Mouse (Mus musculus) 3T3-L1 (cell line): Measurements from ENCODE around the gene Tmcc3.

Experiments
- DNase-seq: peaks from one replicate; pipeline ENCODE4 v3.0.0-alpha.2; 2015; ENCODE audit warnings: low read depth, low spot score

Gene Tmcc3

DNA sequence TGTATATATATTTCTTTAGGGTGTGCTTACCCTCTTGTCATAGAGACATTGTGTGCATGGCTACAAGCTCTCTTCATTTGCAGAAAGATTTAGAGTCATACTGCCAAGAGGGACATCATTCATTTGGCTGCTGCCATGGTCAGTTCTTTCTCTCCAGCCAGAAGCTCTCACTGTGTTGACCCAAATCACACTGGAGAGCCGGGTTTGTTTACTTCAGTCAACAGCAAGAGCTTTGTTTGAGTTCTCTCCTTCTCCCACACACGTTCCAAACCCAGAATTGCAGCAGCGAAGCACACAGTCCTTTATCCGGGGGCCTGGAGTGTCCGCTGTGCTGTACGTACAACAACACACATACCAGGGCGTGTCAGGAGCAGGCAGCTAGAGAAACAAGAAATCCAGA, 154.6 kb downstream of the Tmcc3 start:
- no peak for DNase-seq

DNA sequence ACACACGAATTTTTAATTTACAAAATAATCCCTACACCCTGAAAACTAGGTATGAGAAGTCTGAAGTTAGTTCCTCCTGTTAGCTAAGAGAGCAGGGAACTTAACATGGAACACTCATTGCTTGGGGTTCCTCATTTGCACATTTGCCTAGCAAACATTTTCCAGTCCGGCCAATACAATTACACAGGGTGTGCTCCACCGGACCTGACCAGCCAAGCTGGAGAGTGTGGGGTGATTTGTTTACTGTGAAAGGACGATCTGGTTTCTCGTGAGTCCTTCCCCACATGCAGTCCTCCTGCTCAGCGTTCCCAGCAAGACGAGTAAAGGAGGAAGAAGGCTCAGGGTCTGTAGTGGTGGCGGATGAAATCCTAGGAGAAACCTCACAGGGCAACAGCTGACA, 159.7 kb downstream of the Tmcc3 start:
- no peak for DNase-seq

GRCm38 (mm10) chr10:94473501-94473900, 161.8 kb downstream of the Tmcc3 start:
- DNase-seq: peak; percentile 66

DNA sequence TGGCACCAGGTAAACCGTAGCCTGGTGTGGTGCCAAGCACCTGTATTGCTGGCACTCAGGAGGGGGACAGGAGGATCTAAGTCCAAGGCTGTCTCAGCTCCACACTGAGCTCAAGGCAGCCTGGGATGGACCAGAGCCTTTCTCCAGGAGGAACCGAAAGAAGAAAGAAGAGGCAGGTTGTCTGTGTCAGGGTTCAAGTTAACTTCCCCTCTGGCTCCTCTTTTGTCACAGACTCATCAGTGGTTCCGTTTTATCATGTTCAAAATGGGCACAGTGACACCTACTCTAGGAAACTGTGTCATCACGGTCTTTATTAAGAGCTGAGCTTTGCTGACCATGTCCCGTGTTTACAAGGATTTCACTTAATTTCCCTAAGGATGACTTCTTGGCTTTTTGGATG, 162.4 kb downstream of the Tmcc3 start:
- DNase-seq: no peak

- DNase-seq: peak; percentile 36
Observed at GRCm38 (mm10) chr10:94477366-94478225, 165.8 kb downstream of the Tmcc3 start.

DNA sequence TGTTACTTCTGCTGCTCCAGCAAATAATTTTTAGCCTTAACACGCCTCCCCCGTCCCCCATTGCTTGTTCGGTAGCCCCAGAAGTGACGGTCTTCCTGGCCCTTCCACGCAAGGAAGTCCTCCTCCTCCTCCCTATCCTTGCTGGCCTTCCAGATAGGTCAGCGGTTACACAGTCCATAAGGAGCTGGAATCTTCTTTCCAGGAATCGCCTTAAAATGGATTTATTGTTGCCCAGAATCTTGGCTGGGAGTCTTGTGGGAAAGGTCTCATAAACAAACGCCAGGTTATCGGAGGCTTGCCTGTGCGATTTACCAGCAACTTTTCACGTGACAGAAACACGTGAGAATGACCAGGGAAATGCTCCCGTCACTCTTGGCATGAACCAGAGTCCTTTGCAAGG, 167.9 kb downstream of the Tmcc3 start:
- DNase-seq: no peak

DNA sequence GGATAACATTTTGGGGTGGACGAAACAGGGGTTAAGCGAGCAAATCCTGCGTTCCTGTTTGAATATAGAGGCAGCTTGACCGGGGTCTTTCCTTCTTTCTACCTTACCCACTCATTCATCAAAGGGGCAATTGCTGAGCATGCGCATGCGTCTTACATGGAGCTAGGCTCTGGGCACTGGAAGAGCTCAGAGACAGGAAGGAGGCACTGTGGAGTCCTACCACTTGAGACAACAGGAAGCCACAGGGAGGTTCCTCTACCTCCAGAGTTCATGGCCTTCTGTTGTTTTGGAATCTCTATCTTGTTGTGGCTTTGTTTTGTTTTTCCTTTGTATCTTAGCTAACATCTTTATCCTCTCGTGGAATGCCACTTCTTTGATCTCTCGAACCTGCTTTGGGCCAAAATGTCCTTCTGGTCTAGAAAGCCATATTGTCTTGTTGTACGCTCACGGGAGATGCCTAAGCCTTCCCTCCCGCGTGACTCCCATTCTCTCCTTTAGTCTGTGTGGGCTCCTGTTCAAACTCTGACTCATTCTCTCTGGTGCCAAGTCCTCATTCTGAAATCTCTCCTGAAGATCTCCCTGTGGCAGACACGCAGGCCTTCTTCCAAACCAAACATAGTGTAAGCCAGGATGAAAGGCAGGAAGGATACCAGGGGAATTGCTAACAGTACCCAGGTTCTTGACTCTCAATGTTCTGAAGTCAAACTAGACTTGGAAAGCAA, 168.8 kb downstream of the Tmcc3 start:
- peak; percentile 99 for DNase-seq

DNA sequence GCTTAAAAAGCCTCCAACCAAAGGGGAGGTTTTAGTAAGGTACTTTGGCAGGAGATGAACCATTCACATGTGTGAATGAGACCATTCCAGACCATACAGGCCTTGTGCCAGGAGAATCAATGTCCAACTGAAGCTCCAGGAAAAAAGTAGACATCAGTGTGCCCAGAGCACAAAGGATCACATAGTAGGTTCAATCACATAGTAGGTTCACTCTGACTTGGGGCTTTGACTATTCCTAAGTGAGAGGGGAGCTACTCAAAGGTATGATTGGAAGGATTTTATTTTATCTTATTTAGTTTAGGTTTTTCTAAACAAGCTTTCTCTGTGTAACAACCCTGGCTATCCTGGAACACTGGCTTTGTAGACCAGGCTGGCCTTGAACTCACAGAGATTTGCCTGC, 169.9 kb downstream of the Tmcc3 start:
- no peak for DNase-seq

DNA sequence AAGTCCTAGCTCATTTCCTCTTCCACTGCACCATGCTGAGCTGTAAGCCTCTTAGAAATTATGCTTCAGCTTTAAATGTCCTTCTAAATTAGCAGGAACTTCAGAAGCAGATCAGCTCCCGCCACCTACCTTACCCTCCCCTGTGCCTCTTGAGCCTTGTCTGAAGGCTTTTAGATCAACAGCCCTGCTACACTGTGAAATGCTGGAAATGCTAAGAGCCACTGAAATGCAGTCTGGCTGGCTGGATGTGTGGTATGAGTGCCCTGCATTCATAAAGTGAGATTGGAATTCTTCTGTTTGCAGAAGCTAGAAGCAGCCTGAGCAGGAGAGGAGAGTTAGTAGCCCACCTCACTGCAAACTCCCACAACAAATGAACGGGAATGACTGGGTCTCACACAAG, 174.4 kb downstream of the Tmcc3 start:
- no peak for DNase-seq

GRCm38 (mm10) chr10:94489509-94489908, 177.8 kb downstream of the Tmcc3 start:
- DNase-seq: peak; percentile 30

DNA sequence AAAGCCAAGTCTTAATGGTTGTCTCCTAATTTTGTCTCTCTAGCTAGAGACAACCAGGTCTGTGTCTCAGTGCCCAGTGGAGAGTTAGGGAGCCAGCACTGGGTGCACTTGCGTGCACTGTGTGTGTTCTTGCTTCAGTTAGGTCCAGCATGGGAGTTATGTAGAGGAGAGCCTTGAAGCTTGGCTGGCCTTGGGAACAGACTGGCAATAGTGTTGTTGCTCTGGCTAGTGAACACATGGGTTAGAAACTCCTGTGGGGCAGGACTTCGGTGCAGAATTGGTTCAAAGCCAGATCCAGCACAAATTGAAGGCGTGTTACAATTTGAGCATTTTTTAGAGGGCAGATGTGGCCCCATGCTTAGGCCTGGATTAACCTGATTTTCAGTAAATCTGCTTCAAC, 179.3 kb downstream of the Tmcc3 start:
- no peak for DNase-seq

GRCm38 (mm10) chr10:94494403-94494846, 182.7 kb downstream of the Tmcc3 start:
- DNase-seq: no peak

- peak; percentile 74 for DNase-seq
Observed at GRCm38 (mm10) chr10:94495496-94496235, 183.9 kb downstream of the Tmcc3 start.

DNA sequence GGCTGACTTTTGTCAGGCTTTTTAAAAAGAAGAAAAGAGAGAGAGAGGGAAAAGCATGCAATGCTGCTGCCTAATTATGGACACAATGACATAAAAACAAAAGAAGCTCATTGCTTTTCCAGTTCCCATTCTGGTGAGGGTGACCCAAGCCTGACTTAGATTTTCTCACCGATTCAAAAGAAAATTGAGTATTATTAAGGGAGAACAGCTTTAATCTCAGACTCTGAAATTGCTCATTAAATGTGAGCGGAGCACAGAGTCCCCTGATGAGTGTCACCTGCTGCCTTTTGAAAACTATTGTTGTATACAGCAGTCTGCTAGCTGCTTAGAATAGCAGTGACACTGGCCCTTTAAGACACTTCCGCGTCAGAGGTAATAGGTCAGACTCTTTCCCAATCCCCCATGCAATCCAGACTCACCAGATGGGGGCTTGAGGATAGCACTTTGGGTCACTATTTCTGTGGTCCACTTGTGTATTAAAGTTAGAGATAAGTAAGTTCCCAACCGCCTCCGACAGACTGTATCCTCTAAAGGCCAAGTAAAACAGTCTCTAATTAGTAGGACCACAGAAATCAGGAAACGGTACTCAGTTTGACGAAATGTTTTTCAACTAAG, 185.2 kb downstream of the Tmcc3 start:
- no peak for DNase-seq

DNA sequence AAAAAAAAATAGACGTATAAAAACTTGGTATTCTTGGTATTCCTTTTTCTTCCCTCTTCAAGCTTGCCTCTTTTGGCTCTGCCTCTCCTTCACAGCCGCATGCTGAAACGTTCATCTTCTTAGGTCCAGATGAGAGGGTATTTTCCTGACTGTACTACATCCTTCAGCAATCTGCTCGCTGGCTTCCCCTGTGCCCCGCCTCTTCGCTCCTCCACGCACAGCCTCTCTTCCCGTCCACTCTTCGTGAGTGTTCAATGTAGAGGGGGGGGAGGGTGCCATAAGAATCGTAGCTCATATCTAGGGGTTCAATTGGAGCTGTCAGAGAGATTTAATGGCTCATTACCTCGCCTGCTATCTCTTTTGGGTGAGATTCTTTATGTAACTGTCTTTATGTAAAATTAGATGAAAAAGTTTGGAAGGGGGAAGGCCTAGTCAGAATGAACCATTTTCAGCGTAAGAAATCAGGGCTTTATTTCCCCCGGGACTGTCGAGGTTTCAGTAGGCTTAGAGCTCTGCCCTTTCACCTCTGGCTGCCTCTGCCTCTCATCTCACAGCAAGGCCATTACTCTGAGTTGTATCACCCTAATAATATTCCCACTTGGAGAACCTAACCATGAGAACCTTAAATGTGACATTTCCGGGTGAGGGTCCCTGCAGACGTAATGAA, 188.6 kb downstream of the Tmcc3 start:
- no peak for DNase-seq

- no peak for DNase-seq
Observed at GRCm38 (mm10) chr10:94500877-94501273, 189.1 kb downstream of the Tmcc3 start.

DNA sequence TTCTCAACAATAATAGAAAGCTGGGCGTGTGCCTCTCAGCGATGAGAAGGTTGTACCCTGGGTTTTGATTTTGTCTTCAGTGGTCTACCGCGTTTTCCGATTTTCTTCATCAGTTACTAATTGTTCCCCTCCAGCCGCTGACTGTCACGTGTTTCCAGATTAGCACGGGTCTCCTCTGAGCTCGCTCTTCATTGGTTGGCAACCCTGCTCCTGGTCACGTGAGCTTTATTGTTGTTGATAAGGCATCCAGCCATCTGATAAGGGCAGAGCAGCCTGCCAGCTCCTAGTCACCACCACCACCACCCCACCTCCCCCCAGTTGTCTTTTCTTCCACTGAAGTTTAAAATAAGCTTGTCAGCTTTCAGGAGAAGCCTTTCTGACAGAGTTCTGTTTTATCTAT, 190.0 kb downstream of the Tmcc3 start:
- DNase-seq: no peak

- DNase-seq: no peak
Observed at GRCm38 (mm10) chr10:94505248-94505772, 193.6 kb downstream of the Tmcc3 start.

DNA sequence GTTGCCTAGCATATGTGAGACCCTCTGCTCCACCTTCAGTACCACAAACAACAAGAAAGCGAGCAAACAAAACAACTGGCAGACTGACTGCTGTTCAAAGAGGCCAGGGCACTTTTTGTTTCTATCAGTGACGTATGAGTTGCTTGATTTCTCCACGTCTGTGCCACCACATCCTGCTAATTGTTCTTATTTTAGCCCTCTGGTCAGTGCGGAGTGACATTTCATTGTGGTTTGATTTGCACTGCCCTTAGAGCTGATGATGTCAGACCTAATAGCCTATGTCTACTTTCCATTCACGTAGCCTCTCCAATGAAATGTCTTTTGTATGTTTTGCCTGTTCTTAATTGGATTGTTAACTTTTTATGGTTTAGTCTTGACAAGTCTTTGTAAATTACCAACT, 197.1 kb downstream of the Tmcc3 start:
- no peak for DNase-seq

DNA sequence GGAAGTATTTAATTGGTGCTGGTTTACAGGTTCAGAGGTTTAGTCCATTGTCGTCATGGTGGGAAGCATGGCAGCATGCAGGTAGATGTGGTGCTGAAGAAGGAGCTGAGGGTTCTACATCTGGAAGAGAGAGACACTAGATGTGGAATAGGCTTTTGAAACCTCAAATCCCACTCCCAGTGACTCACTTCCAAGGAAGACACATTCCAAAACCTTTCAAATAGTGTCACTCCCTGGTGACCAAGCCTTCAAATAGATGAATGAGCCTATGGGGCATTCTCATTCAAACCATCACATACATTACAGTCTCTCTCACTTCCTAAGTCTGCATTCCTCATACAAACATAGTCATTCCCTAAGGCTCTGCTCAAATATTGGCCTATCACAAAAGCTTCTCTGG, 201.0 kb downstream of the Tmcc3 start:
- peak; percentile 49 for DNase-seq

GRCm38 (mm10) chr10:94514091-94514505, 202.3 kb downstream of the Tmcc3 start:
- no peak for DNase-seq
